Mouse (Mus musculus) heart, postnatal 0 days (tissue): Measurements from ENCODE around the gene Immp2l. TPM values are rescaled to one million over a fixed set of nuclear protein-coding genes. Genes with fewer than 3 reads are reported as not detected.
A peak's percentile ranks its signal among the peaks of the same experiment; 100 is the strongest.

ENCODE experiments used
- ATAC-seq: fragments of 200-750 bp; cut with Nextera tagmentation; 2 replicates; pipeline ENCODE4 v1.8.0; 2017; ENCODE audit warnings: low read depth, moderate number of reproducible peaks, moderate library complexity; ENCODE audit not compliant: insufficient read depth
- DNase-seq: peaks from one replicate; pipeline ENCODE4 v3.0.0-alpha.2; 2016; ENCODE audit warnings: low spot score
- H3K27ac ChIP-seq: fragments of 300-500 bp; sonication (generic); 2 replicates; pipeline ENCODE4 v1.5.1; 2014; ENCODE audit warnings: low read depth, mild to moderate bottlenecking
- H3K27me3 ChIP-seq: fragments of 300-500 bp; sonication (generic); 2 replicates; pipeline ENCODE4 v1.6.1; 2014; ENCODE audit warnings: low read length, mixed read lengths; ENCODE audit not compliant: control insufficient read depth, insufficient read depth
- H3K36me3 ChIP-seq: fragments of 300-500 bp; sonication (generic); replicated peaks from 2 replicates; pipeline ENCODE4 v1.6.1; 2014; ENCODE audit warnings: low read length, mixed read lengths; ENCODE audit not compliant: control insufficient read depth, insufficient read depth
- H3K4me1 ChIP-seq: fragments of 300-500 bp; sonication (generic); 2 replicates; pipeline ENCODE4 v1.6.1; 2014; ENCODE audit warnings: antibody characterized with exemption; ENCODE audit not compliant: control insufficient read depth, insufficient read depth
- H3K4me2 ChIP-seq: fragments of 300-500 bp; sonication (generic); 2 replicates; pipeline ENCODE4 v1.6.1; 2014; ENCODE audit warnings: low read depth, mild to moderate bottlenecking, low read length, moderate library complexity
- H3K4me3 ChIP-seq: fragments of 300-500 bp; sonication (generic); 2 replicates; pipeline ENCODE4 v1.5.1; 2014; ENCODE audit warnings: low read depth, low read length
- H3K9ac ChIP-seq: fragments of 300-500 bp; sonication (generic); replicated peaks from 2 replicates; pipeline ENCODE4 v1.6.1; 2014; ENCODE audit warnings: low read depth, low read length, mixed read lengths
- H3K9me3 ChIP-seq: fragments of 300-500 bp; sonication (generic); replicated peaks from 2 replicates; pipeline ENCODE4 v1.6.1; 2016; ENCODE audit warnings: low read length; ENCODE audit not compliant: control insufficient read depth
- CTCF ChIP-seq: IDR thresholded peaks from 2 replicates; pipeline ENCODE4 v1.5.1; 2016; ENCODE audit warnings: antibody characterized with exemption, control low read depth, low read depth
- EP300 ChIP-seq: IDR thresholded peaks from 2 replicates; pipeline ENCODE4 v1.6.1; 2016; ENCODE audit warnings: antibody characterized with exemption, low read depth
- WGBS: fragments of 180-500 bp; shearing (Covaris S2); extraction: QIAGEN DNeasy Blood & Tissue Kit; methylation state at CpG from one replicate; pipeline ENCODE4 v1.1.7; 2014; 5-methylcytosine and 5-hydroxymethylcytosine counted together
- polyA plus RNA-seq: library from polyadenylated mRNA; unstranded; fragments of >200 nt; fragmentation: Nextera tagmentation; extraction: Ambion mirVana; gene quantifications from 2 replicates; pipeline ENCODE4 v1.2.1, GENCODE M21; 2015
- total RNA-seq: library from RNA; depleted of rRNA; stranded (reverse); fragments of >200 nt; gene quantifications from 2 replicates; pipeline ENCODE4 v1.2.3, GENCODE M21; 2014; ENCODE audit warnings: low replicate concordance

Immp2l gene
- total and polyA plus RNA-seq, 2 experiments from 2014 or later, result 3.6 to 10.8 TPM

- no peaks in the 10 kb centered on the region for H3K4me1 ChIP-seq
- WGBS, result 63% methylated on average over 1 of the region's 1 CpGs
- H3K9ac ChIP-seq, result no peak overlapping the region
- TF ChIP-seq EP300 (no peak), CTCF (no peak)
- no peaks in the 10 kb centered on the region for H3K9me3 ChIP-seq
- ATAC-seq, result no peak
- no peak for DNase-seq
- no peak overlapping the region for H3K4me2 ChIP-seq
- H3K27ac ChIP-seq, result no peak overlapping the region
- no peak overlapping the region for H3K4me3 ChIP-seq
- no peaks in the 10 kb centered on the region for H3K27me3 ChIP-seq
- H3K36me3 ChIP-seq, result no peaks in the 10 kb centered on the region
Observed at GRCm38 (mm10) chr12:41386685-41387084, 362.8 kb downstream of the Immp2l start.

- no peaks in the 10 kb centered on the region for H3K27me3 ChIP-seq
- no peak overlapping the region for H3K4me3 ChIP-seq
- ATAC-seq (no peak), DNase-seq (no peak)
- TF ChIP-seq EP300 (no peak), CTCF (no peak)
- no peaks in the 10 kb centered on the region for H3K36me3 ChIP-seq
- H3K27ac ChIP-seq, result no peak overlapping the region
- 0 out of 2 replicates have a peak, but pooled peaks cover 5% of the 10 kb centered on the region for H3K4me1 ChIP-seq
- H3K9ac ChIP-seq, result no peak overlapping the region
- no peak overlapping the region for H3K4me2 ChIP-seq
- no peaks in the 10 kb centered on the region for H3K9me3 ChIP-seq
Observed at GRCm38 (mm10) chr12:41394231-41394630, 370.3 kb downstream of the Immp2l start.

GRCm38 (mm10) chr12:41401136-41401535, 377.2 kb downstream of the Immp2l start:
- DNase-seq, result no peak
- Histone ChIP-seq H3K9me3 (no peaks in the 10 kb centered on the region), H3K27me3 (no peaks in the 10 kb centered on the region), H3K9ac (no peak overlapping the region), H3K27ac (no peak overlapping the region), H3K4me3 (no peak overlapping the region), H3K4me2 (no peak overlapping the region), H3K36me3 (no peaks in the 10 kb centered on the region), H3K4me1 (0 out of 2 replicates have a peak, but pooled peaks cover 5% of the 10 kb centered on the region)
- 95% methylated on average over 1 of the region's 1 CpGs for WGBS
- TF ChIP-seq CTCF (no peak), EP300 (no peak)
- ATAC-seq, result no peak

GRCm38 (mm10) chr12:41401923-41402322, 378.0 kb downstream of the Immp2l start:
- H3K4me3 ChIP-seq, result no peak overlapping the region
- H3K4me1 ChIP-seq, result 0 out of 2 replicates have a peak, but pooled peaks cover 5% of the 10 kb centered on the region
- 30% methylated on average over 3 of the region's 3 CpGs for WGBS
- no peaks in the 10 kb centered on the region for H3K36me3 ChIP-seq
- H3K9ac ChIP-seq, result no peak overlapping the region
- TF ChIP-seq EP300, result no peak
- TF ChIP-seq CTCF, result no peak
- H3K27ac ChIP-seq, result no peak overlapping the region
- no peak overlapping the region for H3K4me2 ChIP-seq
- no peaks in the 10 kb centered on the region for H3K9me3 ChIP-seq
- DNase-seq, result no peak
- H3K27me3 ChIP-seq, result no peaks in the 10 kb centered on the region
- no peak for ATAC-seq

- H3K27me3 ChIP-seq, result no peaks in the 10 kb centered on the region
- no peaks in the 10 kb centered on the region for H3K9me3 ChIP-seq
- H3K4me3 ChIP-seq, result no peak overlapping the region
- 16% methylated on average over 3 of the region's 3 CpGs for WGBS
- H3K36me3 ChIP-seq, result no peaks in the 10 kb centered on the region
- no peak overlapping the region for H3K4me2 ChIP-seq
- ATAC-seq (no peak), DNase-seq (peak; percentile 51)
- TF ChIP-seq EP300, result no peak
- no peak for TF ChIP-seq CTCF
- no peaks in the 10 kb centered on the region for H3K4me1 ChIP-seq
- H3K9ac ChIP-seq, result no peak overlapping the region
- H3K27ac ChIP-seq, result no peak overlapping the region
Observed at GRCm38 (mm10) chr12:41409431-41409830, 385.5 kb downstream of the Immp2l start.

- H3K4me2 ChIP-seq, result no peak overlapping the region
- DNase-seq, result no peak
- H3K9me3 ChIP-seq, result no peaks in the 10 kb centered on the region
- H3K36me3 ChIP-seq, result no peaks in the 10 kb centered on the region
- H3K4me1 ChIP-seq, result no peaks in the 10 kb centered on the region
- no peak for ATAC-seq
- H3K27ac ChIP-seq, result no peak overlapping the region
- H3K4me3 ChIP-seq, result no peak overlapping the region
- no peak overlapping the region for H3K9ac ChIP-seq
- H3K27me3 ChIP-seq, result no peaks in the 10 kb centered on the region
- TF ChIP-seq CTCF, result no peak
- no peak for TF ChIP-seq EP300
Observed at GRCm38 (mm10) chr12:41416635-41417034, 392.7 kb downstream of the Immp2l start.
